Mouse (Mus musculus): ENCODE data around the gene Pamr1.

DNA sequence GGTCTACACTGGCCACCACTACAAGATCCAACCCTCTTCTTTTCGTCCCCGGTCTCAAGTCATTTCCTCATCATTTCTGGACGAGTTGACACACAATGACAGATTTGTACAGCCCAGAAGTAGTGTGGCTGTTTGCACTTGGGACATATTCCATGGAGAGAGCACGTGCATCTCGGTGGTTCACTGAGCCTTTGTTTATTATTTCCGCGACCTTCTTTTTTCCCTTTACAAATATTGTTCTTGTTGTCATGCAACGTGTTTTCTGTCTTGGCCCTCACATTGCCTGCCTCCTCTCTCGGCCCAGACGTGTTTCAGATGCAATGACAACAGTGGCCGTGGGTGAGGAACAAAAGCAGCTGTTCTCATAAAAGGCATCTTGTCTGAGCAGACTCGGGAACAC lies 9.2 kb downstream of the Pamr1 start:
- no peak for TF ChIP-seq CTCF (IDR thresholded peaks at IDR 0.05; ENCODE audit: borderline replicate concordance, insufficient read depth, low read depth, low read length)
- TF ChIP-seq POLR2A (IDR thresholded peaks at IDR 0.05; ENCODE audit: borderline replicate concordance, insufficient read depth, low read length): no peak

Measured in cerebellum, adult 2 months (tissue).